Mouse (Mus musculus): ENCODE results near the gene Thada.
"Not testable (repeated sequence)": the region's sequence is repeated elsewhere in the genome, so short reads cannot be mapped to it uniquely, and the experiment has no call there.

Thada gene

DNA sequence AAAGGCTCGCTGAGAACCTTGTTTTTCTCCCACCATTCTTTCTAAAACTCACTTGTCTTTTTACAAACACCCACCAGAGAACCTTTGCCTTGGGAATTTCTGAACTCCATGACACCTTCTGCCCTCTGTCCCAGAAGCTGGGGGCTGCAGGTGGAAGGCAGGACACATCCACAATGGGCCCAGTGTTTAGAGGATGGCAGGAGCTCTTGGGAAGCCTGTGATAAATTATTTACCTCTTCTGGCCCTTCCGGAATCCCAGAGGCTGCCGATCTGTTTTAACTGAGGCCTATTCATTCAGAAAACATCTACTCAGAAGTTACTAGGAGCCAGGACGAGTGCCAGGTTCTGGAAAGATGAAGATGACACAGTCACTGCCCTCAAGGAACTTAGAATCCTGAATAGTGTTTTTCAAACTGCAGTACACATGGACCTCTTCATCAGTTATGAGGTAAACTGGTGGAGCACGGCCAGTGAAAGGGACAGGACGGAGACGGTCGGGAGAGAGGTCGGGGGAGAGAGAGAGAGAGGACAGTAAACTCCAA lies 209.7 kb downstream of the Thada start:
- no peak for DNase-seq

DNA sequence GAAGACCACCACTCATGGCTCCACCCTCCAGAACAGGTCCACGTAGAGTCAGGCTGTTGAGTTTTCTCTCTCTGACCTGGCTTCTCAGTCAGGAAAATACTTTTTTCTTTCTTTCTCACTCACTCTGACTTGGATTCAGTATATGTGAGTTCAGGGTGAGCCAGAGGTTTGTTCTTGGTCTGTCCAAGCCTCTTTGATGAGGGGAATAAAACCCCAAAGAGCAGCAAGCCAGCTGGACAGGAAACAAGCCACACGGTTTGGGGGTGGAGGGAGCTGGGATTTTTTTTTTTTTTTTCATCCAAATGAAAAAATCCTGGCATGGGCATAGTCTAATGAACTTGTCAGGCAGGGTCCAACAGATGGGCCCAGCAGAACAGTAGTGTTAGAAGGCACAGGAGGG lies 210.2 kb downstream of the Thada start:
- no peak for DNase-seq

DNA sequence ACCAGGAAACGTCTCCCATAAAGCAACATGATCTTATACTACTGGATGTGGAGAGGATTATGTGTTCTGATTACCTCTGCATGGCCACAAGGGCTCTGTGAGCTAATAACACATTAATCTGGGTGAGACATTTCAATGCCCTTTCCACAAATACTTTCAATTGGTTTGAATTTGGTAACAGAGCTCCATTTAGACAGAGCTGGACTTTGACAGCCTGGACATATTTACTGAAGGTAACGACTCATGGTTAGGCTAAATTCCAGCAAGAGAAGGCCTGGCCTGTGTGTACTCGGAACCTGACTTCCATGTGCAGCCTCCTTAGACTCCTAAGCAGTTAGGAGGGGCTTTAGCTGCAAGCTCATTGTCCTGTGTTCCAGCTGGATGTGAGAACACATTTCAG lies 214.6 kb downstream of the Thada start:
- no peak for DNase-seq

DNA sequence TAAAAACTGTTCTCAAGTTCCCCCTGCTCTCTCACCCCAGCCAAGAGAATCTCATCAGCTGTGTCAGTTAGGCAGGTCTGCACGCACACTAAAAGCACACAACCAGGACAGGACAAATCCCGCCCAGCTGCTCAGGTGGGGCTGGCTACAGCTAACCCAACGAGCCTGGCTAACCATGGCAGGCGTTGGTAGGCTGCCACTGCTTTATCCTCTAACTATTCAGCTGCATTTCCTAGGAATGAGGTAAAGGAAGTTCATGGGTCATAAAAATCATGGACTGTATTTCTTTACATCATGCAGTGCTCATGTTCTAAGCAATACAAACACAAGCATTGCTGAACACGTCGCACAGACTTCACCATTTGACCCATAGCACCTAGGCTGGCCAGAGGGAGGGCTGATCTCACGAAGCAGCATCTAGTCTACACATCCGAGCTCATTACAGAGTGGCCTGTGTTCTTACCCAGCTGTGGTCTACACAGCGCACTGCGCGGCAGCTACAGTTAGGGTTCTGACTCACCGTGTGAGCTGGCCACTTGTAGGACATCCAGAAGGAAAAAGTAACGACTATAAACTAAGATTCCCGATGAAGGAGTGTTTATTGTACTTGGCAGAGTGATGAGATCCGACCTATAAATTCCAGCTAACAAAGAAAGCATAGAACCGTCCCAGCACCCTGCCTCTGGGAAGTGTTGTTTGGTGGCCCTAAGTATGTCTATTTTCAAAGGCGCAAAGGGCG lies 221.7 kb downstream of the Thada start:
- no peak for DNase-seq

DNA sequence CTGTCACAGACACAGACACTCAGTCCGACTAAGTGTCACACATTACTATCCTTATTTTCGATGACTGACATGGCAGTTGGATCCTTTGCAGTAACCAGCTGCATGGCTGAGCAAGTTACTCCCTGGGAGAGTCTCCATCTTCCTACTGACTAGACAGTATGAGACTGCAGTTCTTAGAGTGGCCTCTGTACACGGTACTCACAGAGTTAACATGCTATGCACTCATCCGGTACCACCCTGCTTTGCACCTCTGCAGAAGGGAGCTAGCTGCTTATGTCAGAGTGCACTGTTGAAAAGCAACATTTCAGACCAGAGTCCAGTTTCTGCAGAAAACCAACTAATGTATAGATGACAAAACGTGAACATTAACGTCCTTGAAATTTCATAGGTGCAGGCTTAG lies 222.2 kb downstream of the Thada start:
- DNase-seq, result no peak

DNA sequence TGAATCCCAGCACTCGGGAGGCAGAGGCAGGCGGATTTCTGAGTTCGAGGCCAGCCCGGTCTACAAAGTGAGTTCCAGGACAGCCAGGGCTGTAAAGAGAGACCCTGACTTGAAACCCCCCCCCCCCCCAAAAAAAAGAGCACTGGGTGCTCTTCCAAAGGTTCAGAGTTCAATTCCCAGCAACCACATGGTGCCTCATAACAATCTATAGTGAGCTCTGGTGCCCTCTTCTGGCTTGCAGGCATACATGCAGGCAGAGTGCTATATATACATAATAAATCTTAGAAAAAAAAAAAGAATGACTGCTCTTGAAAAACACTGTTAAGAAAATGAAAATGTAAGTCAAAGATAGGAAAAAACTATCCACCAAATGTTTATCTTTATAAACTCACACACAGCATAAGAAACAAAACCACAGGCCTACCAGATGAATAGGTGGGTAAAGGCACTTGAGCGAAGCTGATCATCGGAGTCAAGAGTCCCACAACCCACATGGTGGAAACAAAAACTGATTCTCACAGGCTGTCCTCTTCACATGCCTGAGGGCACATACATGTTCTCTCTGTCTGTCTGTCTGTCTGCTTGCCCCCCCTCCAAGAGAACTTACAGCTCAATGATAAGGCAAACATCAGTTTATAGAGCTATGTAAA lies 224.6 kb downstream of the Thada start:
- DNase-seq, result no peak

DNA sequence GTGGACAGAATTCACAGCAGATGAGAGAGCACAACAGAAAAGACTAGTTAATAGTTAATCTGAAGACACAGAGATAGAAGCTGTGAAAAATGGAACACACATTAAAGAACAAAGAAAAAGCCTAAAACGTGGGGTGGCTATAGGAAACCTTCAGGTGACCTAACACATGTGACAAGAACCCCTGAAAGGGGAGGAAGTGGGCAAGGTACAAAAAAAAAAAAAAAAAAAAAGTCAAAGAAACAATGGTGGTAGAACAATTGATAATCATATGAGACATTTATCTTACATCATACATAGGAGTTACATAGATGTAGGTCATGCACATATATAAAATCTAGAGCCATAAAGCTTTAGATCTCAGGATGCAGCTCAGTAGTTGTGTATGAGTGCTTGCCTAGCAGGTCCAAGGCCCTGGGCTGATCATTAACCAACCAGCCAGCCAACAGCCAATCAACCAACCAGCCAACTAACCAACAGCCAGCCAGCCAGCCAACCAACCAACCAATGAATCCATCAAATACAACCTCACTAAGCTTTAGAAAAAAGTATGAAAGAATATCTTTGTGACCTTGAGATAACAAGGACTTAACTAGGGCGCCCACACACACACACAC lies 226.2 kb downstream of the Thada start:
- peak; percentile 44 for DNase-seq

DNA sequence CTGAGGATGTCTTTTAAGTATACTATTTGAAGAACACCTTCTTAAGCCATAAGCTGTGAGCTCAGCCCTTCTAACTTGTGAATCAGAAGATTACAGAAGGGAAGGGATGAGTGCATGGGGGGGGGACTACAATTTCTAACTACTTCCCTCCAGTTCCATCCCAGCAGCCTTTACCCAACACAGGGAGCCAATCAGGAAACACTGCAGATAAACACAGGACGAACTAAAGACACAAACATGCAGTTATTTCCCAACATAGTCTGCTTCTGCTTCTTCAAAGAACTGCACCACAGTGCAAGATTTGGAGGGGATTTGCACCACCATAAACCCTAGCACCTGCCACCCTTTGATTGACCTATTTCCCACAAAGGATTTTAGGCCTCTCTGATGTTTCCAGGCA lies 227.8 kb downstream of the Thada start:
- DNase-seq, result no peak

DNA sequence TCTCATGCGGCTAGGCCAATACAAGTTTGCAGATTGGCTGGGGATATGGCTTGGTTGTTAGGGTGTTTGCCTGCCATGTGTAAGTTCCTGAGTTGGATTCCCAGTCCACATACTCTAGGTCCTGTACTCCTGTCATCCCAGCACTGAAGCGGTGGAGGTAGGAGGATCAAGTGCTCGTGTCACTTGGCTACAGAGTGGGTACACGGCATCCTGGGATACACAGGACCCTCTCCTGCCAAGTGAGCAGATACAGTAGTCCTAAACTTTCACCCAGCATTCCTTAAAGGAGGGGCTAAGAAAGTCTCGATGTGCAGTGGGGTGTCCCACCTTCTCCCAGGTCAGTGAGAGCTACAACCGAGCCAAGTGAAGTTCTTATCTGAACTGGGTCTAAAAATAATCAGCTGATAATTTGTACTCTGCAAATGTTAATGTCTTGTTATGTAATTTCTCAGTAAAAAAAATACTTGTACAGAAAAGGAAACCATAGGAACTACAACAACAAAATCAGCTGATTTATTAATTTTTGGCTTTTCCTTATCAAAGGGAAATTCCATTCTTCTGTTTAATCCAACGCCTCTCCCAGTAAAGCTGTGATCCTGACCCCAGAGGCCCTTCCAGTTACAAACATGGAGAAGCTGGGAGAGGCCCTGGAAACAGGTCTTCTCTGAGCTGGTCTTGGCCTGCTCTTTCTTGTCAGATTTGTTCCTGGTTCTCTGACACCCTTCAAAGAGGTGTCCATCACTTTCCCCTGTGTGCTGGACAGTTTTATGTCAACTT lies 229.0 kb downstream of the Thada start:
- peak; percentile 55 for DNase-seq

DNA sequence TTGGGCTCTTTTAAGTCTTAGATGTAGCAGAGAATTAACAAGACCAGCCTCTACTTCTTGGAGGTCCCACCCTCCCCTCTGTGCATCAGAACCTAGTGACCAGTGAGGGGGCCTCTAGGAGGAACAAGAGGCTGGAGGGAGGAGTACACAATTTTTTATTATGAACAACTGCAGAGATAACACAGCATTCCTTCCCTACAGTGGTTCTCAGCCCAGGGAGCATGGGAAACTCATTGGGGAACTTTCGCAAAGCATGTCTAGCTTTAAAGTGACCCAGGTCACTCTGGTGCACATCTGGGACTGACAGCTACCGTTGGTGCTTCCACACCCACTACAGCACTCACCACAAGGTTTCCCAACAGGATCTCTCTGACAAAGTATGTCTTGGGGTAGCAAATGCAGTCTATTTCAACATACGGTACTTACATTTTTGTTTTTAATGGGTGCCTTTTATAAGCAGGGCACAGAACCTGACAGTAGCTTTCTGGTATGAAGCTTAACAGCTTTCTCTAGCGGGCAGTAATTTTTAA lies 230.5 kb downstream of the Thada start:
- DNase-seq, result no peak

DNA sequence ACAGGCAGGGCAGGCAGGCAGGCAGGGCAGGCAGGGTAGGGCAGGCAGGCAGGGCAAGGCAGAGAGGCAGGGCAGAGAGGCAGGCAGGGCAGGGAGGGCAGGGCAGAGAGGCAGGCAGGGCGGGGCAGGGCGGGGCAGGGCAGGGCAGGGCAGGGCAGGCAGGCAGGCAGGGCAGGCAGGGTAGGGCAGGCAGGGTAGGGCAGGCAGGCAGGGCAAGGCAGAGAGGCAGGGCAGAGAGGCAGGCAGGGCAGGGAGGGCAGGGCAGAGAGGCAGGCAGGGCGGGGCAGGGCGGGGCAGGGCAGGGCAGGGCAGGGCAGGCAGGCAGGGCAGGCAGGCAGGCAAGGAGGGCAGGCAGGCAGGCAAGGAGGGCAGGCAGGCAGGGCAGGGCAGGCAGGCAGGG lies 231.2 kb downstream of the Thada start:
- not testable (repeated sequence) for DNase-seq

DNA sequence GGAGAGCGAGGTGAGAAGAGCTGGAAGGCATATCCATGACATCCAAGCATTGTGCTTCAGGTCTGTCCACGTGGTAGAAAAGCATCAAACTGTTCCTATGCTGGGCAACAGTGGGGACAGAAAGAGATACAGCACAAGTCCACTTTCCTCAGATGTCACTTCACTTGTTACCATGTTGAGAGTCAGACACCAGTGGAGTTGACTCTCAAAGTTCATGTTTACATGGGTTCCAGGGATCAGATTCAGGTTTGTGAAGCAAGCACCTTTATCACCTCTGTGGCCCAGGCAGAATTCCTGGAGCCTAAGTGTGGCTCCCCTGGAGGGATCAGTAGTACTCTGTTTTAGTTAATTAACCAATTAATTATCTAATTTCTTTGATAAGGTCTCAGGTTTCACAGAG lies 232.2 kb downstream of the Thada start:
- DNase-seq, result no peak

DNA sequence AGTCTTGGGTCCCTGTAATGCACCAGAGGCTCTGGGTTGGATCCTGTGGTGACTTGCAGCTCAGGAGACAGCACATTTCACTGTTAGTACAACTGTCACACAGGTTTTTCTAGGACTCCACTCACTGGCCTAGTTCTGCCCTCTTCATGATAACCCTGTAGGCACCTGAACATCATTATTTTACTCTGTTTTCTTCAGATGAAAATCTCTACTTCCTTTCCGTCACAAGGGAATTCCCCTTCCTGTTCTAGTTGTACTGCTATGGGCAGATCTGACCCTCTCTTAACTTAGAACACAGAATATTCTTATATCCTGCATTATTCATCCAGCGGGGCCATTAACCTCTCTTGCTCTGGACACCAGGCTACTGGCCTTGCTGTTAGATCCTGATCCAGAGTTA lies 234.6 kb downstream of the Thada start:
- no peak for DNase-seq

DNA sequence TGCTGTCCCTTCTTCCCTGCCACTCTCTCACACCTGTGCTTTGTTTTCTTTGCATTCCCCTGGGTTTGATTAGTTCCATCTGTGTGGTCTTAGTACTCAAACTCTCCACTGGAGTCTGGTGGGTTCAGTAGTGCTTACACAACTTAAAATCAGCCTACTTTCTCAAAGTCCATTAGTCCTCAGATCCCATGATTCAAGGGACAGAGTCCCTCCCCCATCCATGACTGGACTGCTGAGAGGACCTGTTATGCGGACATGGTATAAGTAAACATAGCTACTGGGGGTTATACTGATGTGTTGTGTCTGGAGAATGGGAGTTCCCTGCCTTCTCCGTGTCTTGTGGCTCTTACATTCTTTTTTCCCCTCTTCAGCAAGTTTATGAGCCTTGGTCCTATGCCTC lies 237.8 kb downstream of the Thada start:
- DNase-seq, result no peak

DNA sequence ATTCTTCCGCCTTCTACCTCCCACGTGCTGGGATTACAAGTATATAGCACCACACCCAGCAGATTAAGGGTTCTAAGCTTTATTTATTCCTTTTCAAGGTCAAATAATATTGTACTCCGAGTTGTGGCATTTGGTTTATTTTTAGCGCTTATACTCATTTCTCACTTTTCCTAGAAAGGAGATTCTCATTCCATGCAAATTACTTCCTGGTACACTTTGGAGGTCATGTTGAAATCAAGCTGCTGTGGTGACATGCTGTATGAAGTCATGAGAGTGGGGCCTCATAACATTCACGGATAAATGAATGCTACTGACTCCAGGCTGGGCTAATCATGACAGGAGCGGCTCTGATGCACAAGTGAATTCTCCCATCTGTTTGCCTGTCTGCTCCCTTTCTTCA lies 239.3 kb downstream of the Thada start:
- no peak for DNase-seq

DNA sequence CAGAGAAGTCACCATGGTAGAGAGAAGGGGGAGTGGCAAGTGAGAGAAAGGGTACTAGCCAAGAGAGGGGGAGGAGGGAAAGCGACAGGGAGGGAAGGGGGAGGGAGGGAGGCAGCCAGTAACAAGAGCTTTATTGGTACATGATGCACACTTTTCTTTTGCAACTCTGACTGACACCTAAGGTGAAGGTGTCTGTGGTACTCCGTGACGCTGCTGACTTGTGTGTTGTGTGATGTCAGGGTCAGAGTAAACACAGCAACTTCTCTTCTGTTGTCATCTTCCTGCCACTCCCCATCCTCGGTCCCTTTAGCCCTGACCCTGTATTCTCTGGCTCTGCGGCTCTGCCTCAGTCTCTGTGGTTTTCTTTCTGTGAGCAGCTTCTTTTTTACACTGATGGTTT lies 239.8 kb downstream of the Thada start:
- no peak for DNase-seq

DNA sequence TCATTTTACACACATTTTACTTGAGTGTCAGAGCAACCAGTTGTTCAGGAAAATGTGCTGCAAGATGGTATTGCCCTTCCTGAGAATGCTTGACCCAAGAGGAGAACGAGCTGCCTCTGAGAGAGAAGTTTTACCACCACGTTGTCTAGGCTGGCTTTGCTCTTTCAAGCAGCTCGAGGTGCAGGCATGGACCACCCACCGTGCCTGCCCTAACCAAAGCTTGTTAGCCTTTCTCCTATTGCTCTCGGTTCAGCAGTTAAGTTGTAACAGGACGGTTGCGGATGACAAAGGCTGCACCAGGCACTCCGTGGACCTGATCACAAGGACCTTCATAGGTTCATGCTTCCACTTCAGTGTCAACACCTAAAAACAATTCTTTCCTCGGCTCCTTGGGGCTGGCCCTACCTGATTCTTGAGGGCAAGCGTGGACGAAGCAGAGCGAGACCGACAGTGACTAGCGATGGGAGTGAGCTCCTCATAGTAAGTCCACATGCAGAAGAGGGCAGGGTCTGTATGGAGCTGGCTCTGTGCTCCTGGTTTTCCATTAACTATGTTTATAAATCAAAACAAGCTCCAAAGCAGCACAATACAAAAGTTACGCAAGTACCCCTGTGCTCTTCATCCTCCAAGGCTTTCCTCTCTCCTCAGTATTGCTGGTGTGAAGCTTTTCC lies 241.7 kb downstream of the Thada start:
- DNase-seq, result no peak

DNA sequence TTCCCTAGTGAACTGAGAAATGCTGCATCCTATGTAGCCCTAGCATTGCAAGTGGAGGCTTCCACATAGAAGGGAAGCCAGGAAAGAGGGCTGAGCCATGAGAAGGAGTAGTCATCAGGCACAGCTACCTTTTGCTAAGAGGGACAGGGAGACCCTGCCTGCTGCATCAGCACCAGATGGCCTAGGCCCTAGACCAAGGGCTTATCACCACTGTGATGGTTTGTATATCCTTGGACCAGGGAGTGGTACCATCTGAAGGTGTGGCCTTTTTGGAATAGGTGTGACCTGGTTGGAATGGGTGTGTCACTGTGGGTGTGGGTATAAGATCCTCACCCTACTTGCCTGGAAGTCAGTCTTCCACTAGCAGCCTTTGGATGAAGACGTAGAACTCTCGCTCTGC lies 247.2 kb downstream of the Thada start:
- DNase-seq, result not testable (repeated sequence)

DNA sequence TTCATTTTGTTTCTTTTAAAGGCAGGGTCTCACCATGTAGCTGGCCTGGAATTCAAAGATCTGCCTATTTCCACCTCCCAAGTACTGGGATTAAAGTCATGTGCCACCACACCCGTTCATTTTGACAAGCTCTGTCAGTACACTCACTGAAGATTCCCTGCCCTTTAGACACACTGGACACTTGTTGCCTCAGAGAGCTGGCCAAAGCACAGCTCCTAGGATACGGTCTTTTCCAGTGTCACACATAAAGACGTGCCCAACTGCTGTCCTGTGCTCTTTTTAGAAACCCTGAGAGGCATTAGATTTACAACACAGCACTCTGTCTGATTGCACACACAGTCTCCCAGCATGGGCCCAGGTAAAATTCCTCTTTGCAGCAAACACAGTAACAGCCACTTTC lies 248.3 kb downstream of the Thada start:
- DNase-seq, result no peak

DNA sequence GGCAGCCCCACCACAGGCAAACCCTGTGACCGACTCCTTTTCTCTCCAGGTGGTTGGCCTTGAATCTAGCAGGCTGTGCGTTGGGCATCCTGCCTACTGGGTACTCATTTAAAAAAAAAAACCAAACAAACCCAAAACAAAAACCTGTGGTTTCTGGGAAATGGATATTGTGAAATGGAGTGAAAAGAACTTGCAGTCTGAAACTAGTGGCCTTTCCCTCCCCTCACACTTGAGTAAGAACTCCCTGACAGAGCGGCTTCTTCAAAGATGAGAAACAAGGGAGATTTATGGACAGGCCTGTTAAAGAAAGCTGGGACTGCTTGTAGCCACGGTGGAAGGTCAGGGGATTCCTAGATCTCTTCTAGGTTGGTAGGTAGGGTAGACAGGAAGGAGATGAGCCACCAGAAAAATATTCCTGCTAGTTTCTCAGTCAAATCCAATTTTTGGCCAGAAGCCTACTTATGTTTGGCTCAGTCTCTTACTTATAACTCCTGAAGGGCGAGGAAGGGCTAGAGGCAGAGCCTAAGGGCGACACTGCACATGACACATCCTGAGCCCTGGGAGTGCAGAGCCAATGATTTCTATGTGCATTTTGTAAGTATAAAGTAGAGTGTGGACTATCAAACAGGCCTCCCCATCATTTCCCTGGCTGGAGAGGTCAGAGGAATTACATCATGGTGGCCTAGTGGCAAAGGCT lies 250.6 kb downstream of the Thada start:
- DNase-seq, result no peak

DNA sequence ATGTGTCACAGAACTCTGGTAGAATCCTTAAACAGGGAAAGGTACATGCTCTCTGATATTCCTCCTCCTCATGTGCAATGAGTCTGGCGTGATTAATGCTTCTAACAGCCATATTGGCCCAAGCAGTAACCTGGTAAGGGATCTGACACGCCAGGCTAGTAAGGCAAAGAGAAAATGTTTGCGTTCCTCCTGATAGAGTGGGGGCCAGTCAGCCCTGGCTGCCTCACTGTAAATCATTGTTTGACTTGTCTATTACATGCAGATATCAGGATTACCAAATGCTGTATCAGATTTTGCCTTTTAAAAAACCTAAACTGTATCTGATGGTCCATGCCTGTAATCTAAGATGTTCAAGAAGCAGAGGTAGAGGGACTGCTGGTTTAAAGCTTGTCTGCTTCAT lies 252.5 kb downstream of the Thada start:
- DNase-seq, result no peak

DNA sequence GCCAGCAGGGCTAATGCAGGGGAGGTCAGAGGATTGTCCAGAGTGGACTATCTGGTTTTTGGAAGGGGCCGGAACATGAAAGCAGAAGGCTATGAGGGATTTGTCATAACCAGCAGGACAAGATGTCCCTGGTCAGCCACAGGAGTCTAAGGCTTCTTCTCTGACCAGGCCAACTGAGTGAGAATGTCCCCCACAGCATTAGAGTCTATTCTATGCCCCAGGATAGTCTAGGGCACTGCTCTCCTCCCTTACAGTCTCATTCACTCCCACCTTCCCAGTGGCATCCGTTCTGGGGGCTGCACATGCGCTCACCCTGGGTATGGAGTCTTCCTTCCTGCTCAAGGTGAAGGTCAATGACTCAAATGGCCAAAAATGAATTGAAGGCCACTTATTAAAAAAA lies 258.4 kb downstream of the Thada start:
- DNase-seq, result no peak
